Mouse (Mus musculus) limb, embryonic 14.5 days (tissue): ENCODE data around the gene Diaph3. TPM values are rescaled to one million over a fixed set of nuclear protein-coding genes. Genes with fewer than 3 reads are reported as not detected.
A peak's percentile ranks its signal among the peaks of the same experiment; 100 is the strongest.

Experiments used
- ATAC-seq: fragments of 200-750 bp; cut with Nextera tagmentation; 2 replicates; pipeline ENCODE4 v1.8.0; 2017; ENCODE audit warnings: low read depth, moderate number of reproducible peaks, moderate TSS enrichment; ENCODE audit not compliant: low FRiP score
- DNase-seq: peaks from one replicate; pipeline ENCODE4 v3.0.0-alpha.2; 2015; ENCODE audit warnings: low spot score
- H3K27ac ChIP-seq: fragments of 300-500 bp; sonication (generic); replicated peaks from 2 replicates; pipeline ENCODE4 v1.5.1; 2014; ENCODE audit warnings: low read depth, mild to moderate bottlenecking, low read length, moderate library complexity, mixed read lengths
- H3K27me3 ChIP-seq: fragments of 300-500 bp; sonication (generic); 2 replicates; pipeline ENCODE4 v1.6.1; 2014; ENCODE audit warnings: low read length, mixed read lengths; ENCODE audit not compliant: control insufficient read depth, insufficient read depth
- H3K36me3 ChIP-seq: fragments of 300-500 bp; sonication (generic); 2 replicates; pipeline ENCODE4 v1.6.1; 2014; ENCODE audit warnings: mild to moderate bottlenecking, low read length, moderate library complexity, mixed read lengths; ENCODE audit not compliant: control insufficient read depth, insufficient read depth
- H3K4me1 ChIP-seq: fragments of 300-500 bp; sonication (generic); 2 replicates; pipeline ENCODE4 v1.6.1; 2014; ENCODE audit warnings: antibody characterized with exemption, low read length, mixed read lengths; ENCODE audit not compliant: control insufficient read depth, insufficient read depth
- H3K4me2 ChIP-seq: fragments of 300-500 bp; sonication (generic); replicated peaks from 2 replicates; pipeline ENCODE4 v1.6.1; 2014; ENCODE audit warnings: low read depth, mild to moderate bottlenecking, low read length, moderate library complexity; ENCODE audit not compliant: severe bottlenecking
- H3K4me3 ChIP-seq: fragments of 300-500 bp; sonication (generic); replicated peaks from 2 replicates; pipeline ENCODE4 v1.5.1; 2014; ENCODE audit warnings: low read length
- H3K9ac ChIP-seq: fragments of 300-500 bp; sonication (generic); 2 replicates; pipeline ENCODE4 v1.6.1; 2014; ENCODE audit warnings: mild to moderate bottlenecking, low read depth, low read length, moderate library complexity; ENCODE audit not compliant: severe bottlenecking
- H3K9me3 ChIP-seq: fragments of 300-500 bp; sonication (generic); 2 replicates; pipeline ENCODE4 v1.6.1; 2016; ENCODE audit warnings: low read length; ENCODE audit not compliant: control insufficient read depth
- POLR2A ChIP-seq: fragments of 200-500 bp; IDR thresholded peaks from 2 replicates; pipeline ENCODE4 v1.8.0; 2012; ENCODE audit warnings: inconsistent platforms, mild to moderate bottlenecking, moderate library complexity, borderline replicate concordance; ENCODE audit not compliant: insufficient read depth, insufficient read length; ENCODE audit errors: extremely low read depth
- WGBS: fragments of 180-500 bp; shearing (Covaris S2); extraction: QIAGEN DNeasy Blood & Tissue Kit; methylation state at CpG from one replicate; pipeline ENCODE4 v1.1.7; 2014; 5-methylcytosine and 5-hydroxymethylcytosine counted together
- polyA plus RNA-seq, 2 experiments: library from polyadenylated mRNA; depleted of rRNA in 1 of 2; stranded (reverse) in 1 of 2; unstranded in 1 of 2; fragments of >200 nt; fragmentation: Nextera tagmentation in 1 of 2; extraction: Ambion mirVana in 1 of 2; gene quantifications; 2 replicates each; pipeline versions ENCODE4 v1.2.1 to v1.2.3; 2012 to 2014

Gene Diaph3
- polyA plus RNA-seq, 2 experiments = 7.3 to 10.5 TPM

DNA sequence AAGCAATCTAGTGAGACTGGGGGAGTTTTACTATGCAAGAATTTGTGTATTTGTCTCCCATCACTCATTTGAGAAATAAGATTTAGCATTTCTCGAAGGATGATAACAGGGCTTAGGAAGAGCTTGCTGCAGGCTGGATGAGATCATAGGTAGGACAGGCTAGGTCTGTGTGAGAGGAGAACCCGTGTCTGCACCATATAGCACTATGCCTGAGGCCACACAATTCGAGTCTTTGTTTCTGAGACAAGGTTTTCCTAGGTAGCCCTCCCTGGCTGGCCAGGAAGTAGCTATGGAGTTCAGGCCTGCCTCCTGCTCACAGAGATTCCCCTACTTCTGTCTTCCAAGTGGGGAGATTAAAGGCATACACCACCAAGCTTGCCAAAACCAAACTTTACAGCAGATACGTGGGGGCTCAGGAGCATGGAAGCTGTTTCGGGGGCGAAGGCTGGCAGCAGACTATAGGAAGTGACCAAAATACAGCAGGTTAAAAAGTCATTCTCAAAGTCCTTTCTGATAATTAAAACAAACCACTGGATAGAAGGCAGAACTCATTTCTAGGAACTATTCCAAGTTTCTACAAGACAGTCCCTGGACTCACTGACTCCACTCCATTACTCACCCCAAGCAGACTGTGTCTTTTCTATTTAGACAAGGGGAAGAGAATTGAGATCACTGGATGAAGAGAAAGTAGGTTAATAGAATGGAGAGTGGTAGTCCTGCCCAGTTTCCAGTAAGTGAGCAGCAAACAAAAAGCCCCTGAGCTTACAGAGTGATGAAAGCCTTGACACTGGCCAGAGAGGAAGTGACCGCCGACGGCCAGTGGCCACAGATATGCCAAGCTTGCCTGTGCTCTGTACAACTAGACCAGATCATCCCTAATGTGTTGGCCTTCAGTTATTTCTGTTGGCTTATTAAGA lies 383.2 kb downstream of the Diaph3 start:
- DNase-seq = no peak
- H3K36me3 ChIP-seq = no peaks in the 10 kb centered on the region
- H3K9me3 ChIP-seq = no peaks in the 10 kb centered on the region
- no peak overlapping the region; the same call in 1 of the 2 replicates for H3K27ac ChIP-seq
- H3K9ac ChIP-seq = no peak overlapping the region
- WGBS = 79% methylated on average over 9 of the region's 9 CpGs
- no peak for ATAC-seq
- peaks cover 7% of the 10 kb centered on the region; the same call in 1 of the 2 replicates for H3K4me1 ChIP-seq
- TF ChIP-seq POLR2A = no peak
- H3K27me3 ChIP-seq = no peaks in the 10 kb centered on the region
- H3K4me3 ChIP-seq = no peak overlapping the region
- no peak overlapping the region for H3K4me2 ChIP-seq

DNA sequence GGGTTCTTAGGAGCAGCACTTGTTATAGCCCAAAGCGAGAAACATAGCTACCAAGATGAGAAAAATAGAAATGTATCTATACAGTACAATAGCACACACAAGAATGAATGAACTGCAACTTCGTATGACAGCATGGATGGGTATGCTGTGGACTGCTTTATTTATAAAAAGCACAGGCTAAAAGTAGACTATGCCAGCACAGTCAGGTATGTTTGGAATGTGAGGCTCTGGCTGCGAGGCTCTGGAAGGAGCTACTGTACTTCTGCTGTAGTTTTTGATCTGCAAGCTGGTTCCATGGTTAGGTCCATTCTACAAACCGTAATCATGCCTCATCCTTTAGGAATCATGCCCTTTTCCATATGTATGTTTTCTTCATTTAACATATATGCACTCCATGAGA lies 383.9 kb downstream of the Diaph3 start:
- Histone ChIP-seq H3K36me3 (no peaks in the 10 kb centered on the region), H3K4me1 (peaks cover 7% of the 10 kb centered on the region; the same call in 1 of the 2 replicates), H3K4me2 (no peak overlapping the region), H3K27me3 (no peaks in the 10 kb centered on the region), H3K27ac (no peak overlapping the region), H3K9ac (no peak overlapping the region), H3K9me3 (no peaks in the 10 kb centered on the region), H3K4me3 (no peak overlapping the region)
- ATAC-seq (no peak), DNase-seq (no peak)
- WGBS = 62% methylated on average over 4 of the region's 4 CpGs
- TF ChIP-seq POLR2A = no peak

DNA sequence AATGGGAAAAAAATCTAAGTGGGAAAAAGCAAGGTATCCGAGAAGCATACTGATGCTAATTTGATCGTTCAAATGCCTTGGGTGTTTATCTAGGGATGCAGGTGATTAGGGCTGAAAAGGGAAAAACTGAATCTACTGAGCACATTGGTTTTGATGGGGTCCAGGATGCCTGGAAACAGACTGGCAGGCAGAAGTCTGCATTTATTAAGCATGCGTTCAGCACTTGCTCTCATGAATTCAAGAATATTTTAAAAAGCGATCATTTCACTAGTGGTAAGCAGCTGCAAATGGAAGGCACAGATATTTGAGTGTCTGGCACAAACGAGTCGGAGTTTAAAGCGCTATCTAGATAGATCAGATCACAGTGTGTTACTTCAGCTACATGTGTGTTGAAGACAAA lies 390.7 kb downstream of the Diaph3 start:
- WGBS = 85% methylated on average over 7 of the region's 7 CpGs
- no peak for TF ChIP-seq POLR2A
- peaks cover 8% of the 10 kb centered on the region; the same call in 1 of the 2 replicates for H3K4me1 ChIP-seq
- H3K4me3 ChIP-seq = no peak overlapping the region
- no peaks in the 10 kb centered on the region for H3K27me3 ChIP-seq
- no peak overlapping the region for H3K27ac ChIP-seq
- H3K9me3 ChIP-seq = no peaks in the 10 kb centered on the region
- no peaks in the 10 kb centered on the region for H3K36me3 ChIP-seq
- H3K9ac ChIP-seq = no peak overlapping the region
- DNase-seq (no peak), ATAC-seq (no peak)
- no peak overlapping the region for H3K4me2 ChIP-seq

DNA sequence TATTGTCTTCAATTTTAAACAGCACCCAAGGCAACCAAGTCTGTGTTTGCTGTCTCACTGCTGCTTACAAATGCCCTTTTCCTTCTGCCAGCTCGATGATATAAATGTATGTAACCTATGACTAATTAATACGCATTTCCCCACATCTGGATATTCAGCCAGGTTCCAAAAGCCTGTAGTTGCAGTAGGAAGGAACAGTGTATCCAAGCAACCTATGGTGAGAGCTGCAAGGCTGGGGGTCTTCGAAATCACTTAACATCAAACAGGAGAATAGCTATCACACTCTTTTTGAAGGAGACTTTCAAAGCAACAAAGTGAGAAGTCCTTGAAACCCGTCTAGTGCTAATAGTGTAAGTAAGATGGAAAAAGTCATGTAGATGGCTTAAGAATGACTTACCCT lies 391.6 kb downstream of the Diaph3 start:
- no peak for TF ChIP-seq POLR2A
- no peak overlapping the region for H3K4me3 ChIP-seq
- H3K9me3 ChIP-seq = no peaks in the 10 kb centered on the region
- no peaks in the 10 kb centered on the region for H3K36me3 ChIP-seq
- DNase-seq (no peak), ATAC-seq (no peak)
- peaks cover 8% of the 10 kb centered on the region; the same call in 1 of the 2 replicates for H3K4me1 ChIP-seq
- WGBS = 69% methylated on average over 4 of the region's 4 CpGs
- H3K9ac ChIP-seq = no peak overlapping the region
- H3K4me2 ChIP-seq = no peak overlapping the region
- no peak overlapping the region for H3K27ac ChIP-seq
- H3K27me3 ChIP-seq = no peaks in the 10 kb centered on the region

DNA sequence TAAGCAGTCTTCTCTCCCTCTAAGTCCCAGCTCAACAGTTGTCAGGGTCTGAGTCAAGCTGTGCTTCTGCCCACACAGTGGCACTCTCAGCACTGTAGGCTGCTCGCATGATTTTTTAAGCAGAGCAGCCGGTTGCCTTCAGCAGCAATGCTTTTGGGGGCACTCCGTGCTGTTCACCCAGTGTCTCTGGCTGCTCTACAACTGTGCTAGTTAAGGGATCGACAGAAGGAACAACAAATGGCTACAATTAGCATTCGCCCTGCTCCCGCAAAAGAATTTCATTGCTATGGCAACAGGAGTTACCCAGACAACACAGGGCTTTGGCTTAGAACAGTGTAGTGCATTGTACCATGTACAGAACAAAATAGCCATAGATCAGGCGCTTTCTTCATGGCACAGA lies 392.2 kb downstream of the Diaph3 start:
- Histone ChIP-seq H3K4me2 (peak overlapping the region; percentile 26), H3K9me3 (no peaks in the 10 kb centered on the region), H3K9ac (no peak overlapping the region), H3K27ac (no peak overlapping the region; the same call in 1 of the 2 replicates), H3K36me3 (no peaks in the 10 kb centered on the region), H3K4me3 (no peak overlapping the region), H3K27me3 (no peaks in the 10 kb centered on the region), H3K4me1 (peaks cover 8% of the 10 kb centered on the region; the same call in 1 of the 2 replicates)
- DNase-seq (peak; percentile 37), ATAC-seq (peak; percentile 84)
- WGBS = 19% methylated on average over 7 of the region's 7 CpGs
- TF ChIP-seq POLR2A = no peak
